Mouse (Mus musculus) kidney, adult 2 months (tissue): ENCODE results near the gene Pde6g. TPM values are rescaled to one million over a fixed set of nuclear protein-coding genes. Genes with fewer than 3 reads are reported as not detected.
A peak's percentile ranks its signal among the peaks of the same experiment; 100 is the strongest.

ENCODE experiments used
- DNase-seq: peaks from one replicate; pipeline ENCODE4 v3.0.0; 2021
- H3K27ac ChIP-seq: fragments of 200-500 bp; 2 replicates; pipeline ENCODE4 v1.5.1; 2012; ENCODE audit warnings: low read depth, low read length, control low read depth, inconsistent platforms; ENCODE audit not compliant: insufficient read depth
- H3K27me3 ChIP-seq: fragments of 200-500 bp; replicated peaks from 2 replicates; pipeline ENCODE4 v1.6.1; 2012; ENCODE audit warnings: mild to moderate bottlenecking, moderate library complexity, low read length, inconsistent platforms; ENCODE audit not compliant: control insufficient read depth, insufficient read depth
- H3K36me3 ChIP-seq: fragments of 200-500 bp; 2 replicates; pipeline ENCODE4 v1.6.1; 2012; ENCODE audit warnings: mild to moderate bottlenecking, moderate library complexity, low read length, inconsistent platforms; ENCODE audit not compliant: control insufficient read depth, insufficient read depth
- H3K4me1 ChIP-seq: fragments of 200-500 bp; 2 replicates; pipeline ENCODE4 v1.6.1; 2011; ENCODE audit warnings: low read length; ENCODE audit not compliant: control insufficient read depth, insufficient read depth
- H3K4me3 ChIP-seq: fragments of 200-500 bp; 2 replicates; pipeline ENCODE4 v1.5.1; 2011; ENCODE audit warnings: mild to moderate bottlenecking, low read depth, low read length, control low read depth; ENCODE audit not compliant: insufficient read depth
- CTCF ChIP-seq: fragments of 200-500 bp; conservative IDR thresholded peaks from 2 replicates; pipeline ENCODE4 v1.5.1; 2011; ENCODE audit warnings: low read depth, mild to moderate bottlenecking, control low read depth, low read length, moderate library complexity, mixed read lengths; ENCODE audit not compliant: insufficient read depth, insufficient read length
- POLR2A ChIP-seq: fragments of 200-500 bp; IDR thresholded peaks from one replicate; pipeline ENCODE4 v1.6.1; 2011; ENCODE audit warnings: low read depth, low read length, control low read depth
- WGBS: fragments of 180-500 bp; shearing (Covaris S2); methylation state at CpG from one replicate; pipeline ENCODE4 v1.1.7; 2018; 5-methylcytosine and 5-hydroxymethylcytosine counted together
- polyA plus RNA-seq: library from polyadenylated mRNA; depleted of rRNA; stranded (reverse); fragments of >200 nt; gene quantifications from 2 replicates; pipeline ENCODE4 v1.2.3, GENCODE M21; 2012

The Pde6g gene
- polyA plus RNA-seq, 1 experiment, result 1.8 TPM

- TF ChIP-seq CTCF, result no peak
- TF ChIP-seq POLR2A, result no peak
- peak; percentile 88 for DNase-seq
- no peaks in the 10 kb centered on the region for H3K27me3 ChIP-seq
- no peaks in the 10 kb centered on the region; the same call in none of the 2 replicates for H3K36me3 ChIP-seq
- H3K4me1 ChIP-seq, result peaks cover 8% of the 10 kb centered on the region; the same call in 1 of the 2 replicates
- H3K4me3 ChIP-seq, result no peak overlapping the region
- 70% methylated on average over 6 of the region's 6 CpGs for WGBS
- H3K27ac ChIP-seq, result peak overlapping the region; percentile 51; the same call in 1 of the 2 replicates
Measured at GRCm38 (mm10) chr11:120472052-120472451, 18.8 kb upstream of the Pde6g start.

GRCm38 (mm10) chr11:120467736-120468092 lies 14.4 kb upstream of the Pde6g start:
- under 1% methylated on average over 33 of the region's 33 CpGs for WGBS
- Histone ChIP-seq H3K27me3 (no peaks in the 10 kb centered on the region), H3K27ac (peak overlapping the region; percentile 32; the same call in 1 of the 2 replicates), H3K36me3 (no peaks in the 10 kb centered on the region; the same call in 1 of the 2 replicates), H3K4me1 (peaks cover 8% of the 10 kb centered on the region; the same call in 1 of the 2 replicates), H3K4me3 (peak overlapping the region; percentile 86)
- DNase-seq, result no peak
- no peak for TF ChIP-seq CTCF
- TF ChIP-seq POLR2A, result no peak

DNA sequence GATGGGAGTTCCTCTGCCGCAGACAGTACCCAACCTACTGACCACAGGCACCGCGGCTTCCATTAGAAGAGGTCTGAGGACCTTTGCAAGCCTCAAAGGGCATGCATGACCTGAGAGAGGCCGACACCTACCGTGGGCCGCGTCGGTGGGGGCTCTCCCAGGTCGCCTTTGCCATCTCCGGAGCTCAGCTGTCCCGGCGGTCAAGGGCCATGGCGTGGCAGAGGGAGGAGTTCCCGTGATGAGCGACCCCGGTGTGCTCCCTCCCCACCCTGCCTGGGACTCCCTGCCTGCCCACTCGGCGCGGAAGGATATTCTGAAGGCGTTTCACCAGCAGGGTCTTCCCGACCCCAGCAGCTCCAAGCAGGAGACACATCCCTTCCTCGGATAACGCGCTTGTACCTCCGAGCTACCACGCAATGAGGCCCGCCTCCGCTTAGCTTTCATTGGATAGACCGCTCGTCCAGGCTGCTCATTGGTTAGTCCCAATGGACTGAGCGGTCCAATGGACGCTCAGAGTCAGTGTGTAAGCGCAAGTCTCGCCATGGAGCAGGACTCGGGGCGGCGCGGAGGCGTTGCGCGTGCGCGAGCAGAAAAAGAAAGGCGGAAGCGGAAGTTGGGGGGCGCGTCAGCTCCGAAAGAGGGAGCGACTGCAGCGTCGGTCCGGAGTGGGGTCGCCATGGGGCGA lies 13.9 kb upstream of the Pde6g start, which contains the start of gene Arl16:
Gene Arl16 (minus strand): TSS at position 557 of the 685 bp plus-strand sequence.
- under 1% methylated on average over 54 of the region's 54 CpGs for WGBS
- H3K27ac ChIP-seq, result peak within 1 kb of the TSS; percentile 32; the same call in 1 of the 2 replicates
- TF ChIP-seq CTCF (no peak), POLR2A (peak; percentile 48)
- H3K27me3 ChIP-seq, result no peaks in the 10 kb centered on the region
- peak; percentile 97 for DNase-seq
- H3K36me3 ChIP-seq, result no peaks in the 10 kb centered on the region; the same call in 1 of the 2 replicates
- peak within 1 kb of the TSS; percentile 96 for H3K4me3 ChIP-seq
- H3K4me1 ChIP-seq, result peaks cover 8% of the 10 kb centered on the region; the same call in 1 of the 2 replicates

GRCm38 (mm10) chr11:120465521-120465920 lies 12.2 kb upstream of the Pde6g start:
- no peak for TF ChIP-seq CTCF
- TF ChIP-seq POLR2A, result no peak
- Histone ChIP-seq H3K4me1 (peaks cover 8% of the 10 kb centered on the region; the same call in 1 of the 2 replicates), H3K36me3 (no peaks in the 10 kb centered on the region; the same call in 1 of the 2 replicates), H3K27ac (no peak overlapping the region), H3K27me3 (no peaks in the 10 kb centered on the region), H3K4me3 (no peak overlapping the region)
- no peak for DNase-seq
- 62% methylated on average over 4 of the region's 4 CpGs for WGBS

- 90% methylated on average over 5 of the region's 5 CpGs for WGBS
- no peak for DNase-seq
- Histone ChIP-seq H3K27me3 (no peaks in the 10 kb centered on the region), H3K4me3 (no peak overlapping the region), H3K4me1 (peaks cover 8% of the 10 kb centered on the region; the same call in 1 of the 2 replicates), H3K36me3 (no peaks in the 10 kb centered on the region), H3K27ac (no peak overlapping the region)
- no peak for TF ChIP-seq POLR2A
- TF ChIP-seq CTCF, result no peak
Measured at GRCm38 (mm10) chr11:120464365-120464764, 11.1 kb upstream of the Pde6g start.

DNA sequence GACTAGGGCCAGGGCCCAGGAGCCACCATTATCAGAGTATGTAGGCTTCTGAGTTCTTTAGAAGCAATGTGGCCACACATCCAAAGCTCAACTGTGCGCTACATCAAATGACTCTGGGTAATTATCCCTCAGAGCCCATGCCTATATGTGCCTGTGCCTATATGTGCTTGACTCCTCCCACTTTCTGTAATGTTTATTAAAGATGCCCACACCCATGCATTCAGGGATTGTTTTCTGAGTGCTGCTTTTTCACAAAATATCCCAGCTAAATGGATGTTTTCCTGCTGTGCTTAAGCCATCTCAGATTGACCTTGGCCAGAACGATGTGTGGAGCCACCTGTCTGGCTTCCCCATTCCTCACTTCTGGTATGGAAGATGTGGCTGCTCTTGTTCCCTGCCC lies 10.2 kb upstream of the Pde6g start:
- Histone ChIP-seq H3K4me3 (no peak overlapping the region), H3K27ac (no peak overlapping the region), H3K27me3 (no peaks in the 10 kb centered on the region), H3K4me1 (peaks cover 7% of the 10 kb centered on the region; the same call in 1 of the 2 replicates), H3K36me3 (no peaks in the 10 kb centered on the region)
- DNase-seq, result no peak
- TF ChIP-seq POLR2A (no peak), CTCF (no peak)
- 90% methylated on average over 2 of the region's 2 CpGs for WGBS

DNA sequence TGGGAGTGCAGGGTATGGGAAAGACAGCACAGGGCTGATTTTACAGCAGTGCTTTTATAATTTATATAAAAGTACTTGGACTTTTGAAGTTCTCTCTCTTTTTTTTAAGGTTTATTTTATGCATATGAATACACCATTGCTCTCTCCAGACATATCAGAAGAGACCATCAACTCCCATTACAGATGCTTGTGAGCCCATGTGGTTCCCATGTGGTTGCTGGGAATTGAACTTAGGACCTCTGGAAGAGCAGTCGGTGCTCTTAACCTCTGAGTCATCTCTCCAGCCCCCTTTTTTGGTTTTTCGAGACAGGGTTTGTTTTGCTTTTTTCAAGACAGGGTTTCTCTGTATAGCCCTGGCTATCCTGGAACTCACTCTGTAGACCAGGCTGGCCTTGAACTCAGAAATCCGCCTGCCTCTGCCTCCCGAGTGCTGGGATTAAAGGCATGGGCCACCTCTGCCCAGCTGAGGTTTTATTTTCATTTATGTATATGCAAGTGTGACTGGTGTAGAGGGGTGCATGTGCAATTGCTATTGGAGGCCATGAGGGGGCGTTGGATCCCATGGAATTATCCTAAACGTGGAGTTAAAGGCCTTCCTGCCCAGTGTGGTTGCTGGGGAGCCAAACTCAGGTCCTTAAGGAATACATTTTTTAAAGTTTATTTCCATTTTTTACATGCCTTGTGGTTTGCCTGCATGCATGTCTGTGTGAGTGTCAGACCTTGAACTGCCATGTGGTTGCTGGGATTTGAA lies 5.7 kb upstream of the Pde6g start:
- Histone ChIP-seq H3K36me3 (no peaks in the 10 kb centered on the region), H3K27ac (no peak overlapping the region), H3K4me1 (no peaks in the 10 kb centered on the region), H3K27me3 (no peaks in the 10 kb centered on the region), H3K4me3 (peak overlapping the region; percentile 76)
- WGBS, result 61% methylated on average over 6 of the region's 6 CpGs
- DNase-seq, result no peak
- TF ChIP-seq POLR2A (no peak), CTCF (peak; percentile 56)
